Mouse (Mus musculus): Measurements from ENCODE around the gene Kcnn3.

DNA sequence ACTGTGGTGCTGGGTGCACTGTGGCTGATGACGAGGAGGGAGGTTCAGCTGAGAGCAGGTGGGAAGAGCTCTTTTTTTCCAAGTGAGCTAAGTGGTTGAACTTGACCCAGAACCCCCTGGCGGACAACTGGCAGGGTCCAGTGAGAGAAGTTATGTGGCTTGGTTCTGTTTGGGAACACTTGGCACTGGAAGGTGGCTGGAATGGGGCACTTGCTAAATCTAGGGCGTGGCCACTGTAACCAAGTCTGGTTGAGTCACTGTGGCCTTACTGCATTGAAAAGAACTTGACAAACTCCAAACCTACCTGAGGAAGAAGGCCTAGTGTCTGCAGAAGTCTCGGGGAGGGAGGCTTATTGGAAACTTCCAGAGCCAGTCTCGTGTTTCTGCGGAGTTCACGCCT is 78.4 kb downstream of the Kcnn3 start:
- no peak for TF ChIP-seq CTCF (IDR thresholded peaks at IDR 0.05; ENCODE audit: control insufficient read depth, insufficient read depth, insufficient replicate concordance, low read depth, low read length)
- TF ChIP-seq POLR2A (IDR thresholded peaks at IDR 0.05; ENCODE audit: control insufficient read depth, low read depth, low read length) = no peak
